Mouse (Mus musculus) left cerebral cortex, adult 11 months (tissue): Measurements from ENCODE around the gene Adam4.
"Not testable (repeated sequence)": the region's sequence is repeated elsewhere in the genome, so short reads cannot be mapped to it uniquely, and the experiment has no call there.

ENCODE experiments used
- DNase-seq: peaks from one replicate; pipeline ENCODE4 v3.0.0; 2022; ENCODE audit warnings: low spot score

The Adam4 gene

GRCm38 (mm10) chr12:81421846-81422245 is at the start of gene Adam4:
TSS of gene Adam4 (minus strand) at chr12:81421946.
- no peak for DNase-seq

GRCm38 (mm10) chr12:81459051-81459450 is 37.3 kb upstream of the Adam4 start:
- DNase-seq = not testable (repeated sequence)

- DNase-seq = not testable (repeated sequence)
Measured at GRCm38 (mm10) chr12:81438985-81439384, 17.2 kb upstream of the Adam4 start.

GRCm38 (mm10) chr12:81434778-81435177 is 13.0 kb upstream of the Adam4 start:
- DNase-seq = not testable (repeated sequence)

GRCm38 (mm10) chr12:81413211-81413610 is 8.5 kb downstream of the Adam4 start:
- DNase-seq = no peak

GRCm38 (mm10) chr12:81408966-81409365 is 12.8 kb downstream of the Adam4 start:
- no peak for DNase-seq

- peak; percentile 62 for DNase-seq
Measured at GRCm38 (mm10) chr12:81402187-81402586, 19.6 kb downstream of the Adam4 start.

GRCm38 (mm10) chr12:81379364-81379763 is 42.4 kb downstream of the Adam4 start, which contains the start of gene Gm4787:
TSS of gene Gm4787 (minus strand) at chr12:81379464.
- DNase-seq = not testable (repeated sequence)
